Mouse (Mus musculus) hindbrain, embryonic 14.5 days (tissue): ENCODE measurements around the gene Olfr1340. TPM values are rescaled to one million over a fixed set of nuclear protein-coding genes. Genes with fewer than 3 reads are reported as not detected.

Source experiments
- ATAC-seq: fragments of 200-750 bp; cut with Nextera tagmentation; 2 replicates; pipeline ENCODE4 v1.8.0; 2017; ENCODE audit warnings: moderate number of reproducible peaks, mild to moderate bottlenecking, moderate TSS enrichment, moderate library complexity; ENCODE audit not compliant: low FRiP score
- DNase-seq: peaks from one replicate; pipeline ENCODE4 v3.0.0-alpha.2; 2015; ENCODE audit warnings: low spot score
- H3K27ac ChIP-seq: fragments of 300-500 bp; sonication (generic); 2 replicates; pipeline ENCODE4 v1.5.1; 2014; ENCODE audit warnings: mild to moderate bottlenecking, moderate library complexity
- H3K27me3 ChIP-seq: fragments of 300-500 bp; sonication (generic); 2 replicates; pipeline ENCODE4 v1.6.1; 2014; ENCODE audit warnings: mild to moderate bottlenecking, low read length, mixed read lengths; ENCODE audit not compliant: control insufficient read depth, insufficient read depth
- H3K36me3 ChIP-seq: fragments of 300-500 bp; sonication (generic); replicated peaks from 2 replicates; pipeline ENCODE4 v1.6.1; 2014; ENCODE audit not compliant: control insufficient read depth, insufficient read depth
- H3K4me1 ChIP-seq: fragments of 300-500 bp; sonication (generic); replicated peaks from 2 replicates; pipeline ENCODE4 v1.6.1; 2014; ENCODE audit warnings: antibody characterized with exemption, low read length, mixed read lengths; ENCODE audit not compliant: control insufficient read depth, insufficient read depth
- H3K4me2 ChIP-seq: fragments of 300-500 bp; sonication (generic); replicated peaks from 2 replicates; pipeline ENCODE4 v1.6.1; 2014; ENCODE audit warnings: mild to moderate bottlenecking, moderate library complexity
- H3K4me3 ChIP-seq: fragments of 300-500 bp; sonication (generic); replicated peaks from 2 replicates; pipeline ENCODE4 v1.5.1; 2014; ENCODE audit warnings: mild to moderate bottlenecking, low read length
- H3K9ac ChIP-seq: fragments of 300-500 bp; sonication (generic); 2 replicates; pipeline ENCODE4 v1.6.1; 2014
- H3K9me3 ChIP-seq: fragments of 300-500 bp; sonication (generic); 2 replicates; pipeline ENCODE4 v1.6.1; 2016; ENCODE audit warnings: low read length; ENCODE audit not compliant: control insufficient read depth
- WGBS: fragments of 180-500 bp; shearing (Covaris S2); extraction: QIAGEN DNeasy Blood & Tissue Kit; methylation state at CpG from one replicate; pipeline ENCODE4 v1.1.7; 2014; 5-methylcytosine and 5-hydroxymethylcytosine counted together
- polyA plus RNA-seq: library from polyadenylated mRNA; unstranded; fragments of >200 nt; fragmentation: Nextera tagmentation; extraction: Ambion mirVana; gene quantifications from 2 replicates; pipeline ENCODE4 v1.2.1, GENCODE M21; 2014

The Olfr1340 gene
- polyA plus RNA-seq, 1 experiment from 2014 or later: not detected

DNA sequence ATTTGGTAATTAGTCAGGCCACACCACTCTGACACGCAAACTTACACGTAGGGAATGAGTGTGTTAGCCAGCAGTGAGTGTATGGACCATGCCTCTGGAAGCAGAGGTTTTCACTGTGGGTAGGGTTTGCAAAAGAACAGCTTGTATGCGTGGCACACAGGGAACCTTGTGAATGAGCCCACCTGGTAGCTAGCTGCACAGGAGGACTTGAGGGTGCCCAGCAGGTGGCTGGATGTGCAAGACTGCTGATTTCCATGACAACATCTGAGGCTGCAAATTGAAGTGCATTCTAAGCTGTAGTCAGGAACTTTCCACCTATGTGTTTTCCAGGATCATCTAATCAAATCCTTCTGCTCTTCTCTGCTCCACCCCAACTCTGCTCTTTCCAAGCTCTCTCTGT, 19.6 kb downstream of the Olfr1340 start:
- Histone ChIP-seq H3K27ac (no peak overlapping the region), H3K4me3 (no peak overlapping the region), H3K27me3 (peaks cover 21% of the 10 kb centered on the region), H3K36me3 (no peaks in the 10 kb centered on the region), H3K4me2 (no peak overlapping the region), H3K9ac (no peak overlapping the region), H3K4me1 (no peaks in the 10 kb centered on the region), H3K9me3 (no peaks in the 10 kb centered on the region)
- no peak for DNase-seq
- WGBS: 57% methylated on average over 3 of the region's 3 CpGs
- no peak for ATAC-seq

DNA sequence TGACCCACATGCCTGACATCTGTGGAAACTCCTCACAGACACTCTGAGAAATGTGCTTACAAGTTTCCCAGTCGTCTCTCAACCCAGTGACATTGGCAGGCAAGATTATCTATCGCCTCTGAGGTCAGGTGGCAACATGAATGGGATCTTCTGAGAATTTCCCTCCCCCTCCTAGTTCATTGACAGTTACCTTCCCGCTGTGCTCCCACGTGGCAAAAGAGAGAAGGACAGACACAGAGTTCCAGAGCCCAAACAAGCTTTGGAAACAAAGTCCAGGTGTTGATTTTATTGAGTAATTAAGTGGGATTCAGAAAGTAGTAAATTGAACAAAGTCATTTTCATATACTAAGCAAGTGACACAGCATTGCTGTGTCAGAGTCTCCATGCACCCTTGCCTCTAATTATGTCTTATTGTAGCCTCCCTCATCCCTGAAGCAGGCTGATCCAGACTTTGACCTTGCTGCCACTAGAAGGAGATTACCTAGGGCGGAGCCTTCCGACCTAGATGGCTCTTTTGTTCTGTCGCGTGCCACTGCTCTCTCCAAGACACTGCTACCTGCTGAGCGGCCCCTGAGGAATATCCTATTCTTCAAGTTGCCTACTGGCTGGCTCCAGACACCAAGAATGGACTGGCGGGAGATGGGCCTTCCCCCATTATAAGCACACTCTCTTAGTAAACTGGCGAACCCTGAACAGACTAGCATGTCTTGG, 21.2 kb downstream of the Olfr1340 start:
- Histone ChIP-seq H3K9me3 (peaks cover 4% of the 10 kb centered on the region; the same call in 1 of the 2 replicates), H3K4me3 (no peak overlapping the region), H3K36me3 (no peaks in the 10 kb centered on the region), H3K27ac (no peak overlapping the region), H3K27me3 (peaks cover 21% of the 10 kb centered on the region), H3K4me1 (no peaks in the 10 kb centered on the region), H3K9ac (no peak overlapping the region), H3K4me2 (peak overlapping the region; percentile 31; the same call in 1 of the 2 replicates)
- WGBS: 6% methylated on average over 11 of the region's 11 CpGs
- DNase-seq (no peak), ATAC-seq (no peak)

DNA sequence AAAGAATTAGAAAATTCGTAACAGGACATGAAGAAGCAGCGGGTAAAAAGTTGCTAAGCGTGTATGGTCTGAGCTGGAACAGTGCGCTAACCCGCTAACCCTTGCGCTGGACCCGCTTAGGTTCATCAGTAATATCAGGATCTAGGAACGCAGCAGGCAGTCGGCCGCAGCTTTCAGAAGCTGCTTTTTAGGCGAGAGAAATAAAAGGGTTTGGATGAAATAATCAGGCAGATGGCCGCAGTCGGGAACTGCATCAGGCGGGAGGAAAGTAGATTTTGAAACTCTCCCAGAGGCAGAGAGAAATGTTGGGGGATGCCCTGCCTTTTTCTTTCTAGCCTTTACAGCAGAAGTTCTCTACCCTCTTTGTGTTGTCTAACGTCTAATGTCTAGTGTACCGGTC, 21.9 kb downstream of the Olfr1340 start:
- H3K27ac ChIP-seq: no peak overlapping the region
- DNase-seq (no peak), ATAC-seq (no peak)
- no peaks in the 10 kb centered on the region for H3K36me3 ChIP-seq
- peak overlapping the region; percentile 31 for H3K4me2 ChIP-seq
- H3K9me3 ChIP-seq: peaks cover 8% of the 10 kb centered on the region; the same call in 1 of the 2 replicates
- no peaks in the 10 kb centered on the region for H3K4me1 ChIP-seq
- peaks cover 21% of the 10 kb centered on the region for H3K27me3 ChIP-seq
- H3K4me3 ChIP-seq: no peak overlapping the region
- H3K9ac ChIP-seq: no peak overlapping the region
- 5% methylated on average over 16 of the region's 16 CpGs for WGBS

DNA sequence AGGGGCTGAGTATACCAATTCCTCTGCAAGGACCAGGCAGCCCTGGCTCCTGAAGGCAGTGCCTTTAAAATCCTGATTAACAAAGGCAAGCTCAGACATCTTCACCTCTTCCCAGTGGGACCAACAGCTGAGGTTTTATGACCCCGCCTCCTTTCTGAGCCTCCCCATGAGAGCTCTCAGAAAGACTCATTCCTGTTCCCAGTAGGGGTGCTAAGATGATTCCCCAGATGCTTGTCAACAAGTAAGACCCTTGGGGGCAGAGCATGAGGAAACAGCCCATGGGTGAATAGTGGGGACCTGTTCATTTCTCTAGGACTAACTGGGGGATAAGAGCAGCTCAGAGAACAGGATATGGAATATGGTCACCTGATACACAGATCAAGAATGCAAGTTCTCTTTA, 38.7 kb downstream of the Olfr1340 start, which contains the start of gene Olfr1338:
Gene Olfr1338, minus strand, starts transcription at position 101 of the 400 bp plus-strand sequence.
- ATAC-seq (no peak), DNase-seq (no peak)
- Histone ChIP-seq H3K27ac (no peak within 1 kb of the TSS), H3K27me3 (no peaks in the 10 kb centered on the region), H3K4me3 (no peak within 1 kb of the TSS), H3K36me3 (no peaks in the 10 kb centered on the region), H3K4me1 (no peaks in the 10 kb centered on the region), H3K9me3 (no peaks in the 10 kb centered on the region), H3K4me2 (no peak within 1 kb of the TSS), H3K9ac (no peak within 1 kb of the TSS)
- 90% methylated on average over 1 of the region's 1 CpGs for WGBS

Other genes with a start within 250 kb of the Olfr1340 start
- 14.3 and 15.1 TPM in 2 replicates for gene Tie1, start 230.1 kb upstream of the Olfr1340 start, polyA plus RNA-seq
- not detected in 2 replicates for gene 2610528J11Rik, start 193.1 kb upstream of the Olfr1340 start, polyA plus RNA-seq
- gene Tmem125, start 176.1 kb upstream of the Olfr1340 start, polyA plus RNA-seq: not detected in 2 replicates
- 1.7 and 3.1 TPM in 2 replicates for gene Cfap57, start 99.4 kb upstream of the Olfr1340 start, polyA plus RNA-seq
- gene Ebna1bp2, start 99.3 kb upstream of the Olfr1340 start, polyA plus RNA-seq: 102 TPM in 2 replicates
- not detected in 2 replicates for gene Olfr62, start 61.2 kb upstream of the Olfr1340 start, polyA plus RNA-seq
- gene Olfr1342, start 27.4 kb upstream of the Olfr1340 start, polyA plus RNA-seq: not detected in 2 replicates
- not detected in 2 replicates for gene Olfr1341, start 16.6 kb upstream of the Olfr1340 start, polyA plus RNA-seq
- not detected in 2 replicates for gene Olfr1339, start 12.0 kb downstream of the Olfr1340 start, polyA plus RNA-seq
- gene Olfr1338, start 38.6 kb downstream of the Olfr1340 start, polyA plus RNA-seq: not detected in 2 replicates
- not detected in 2 replicates for gene Olfr1337, start 62.4 kb downstream of the Olfr1340 start, polyA plus RNA-seq
- not detected in 2 replicates for gene Olfr1335, start 89.8 kb downstream of the Olfr1340 start, polyA plus RNA-seq
- gene Olfr1333, start 116.1 kb downstream of the Olfr1340 start, polyA plus RNA-seq: not detected in 2 replicates
- gene Olfr1331, start 144.5 kb downstream of the Olfr1340 start, polyA plus RNA-seq: not detected in 2 replicates
- not detected in 2 replicates for gene Olfr1330, start 168.5 kb downstream of the Olfr1340 start, polyA plus RNA-seq
- gene Olfr1329, start 197.3 kb downstream of the Olfr1340 start, polyA plus RNA-seq: not detected in 2 replicates
- gene Olfr1328, start 218.5 kb downstream of the Olfr1340 start, polyA plus RNA-seq: not detected in 2 replicates
- not detected in 2 replicates for gene Lao1, start 241.4 kb downstream of the Olfr1340 start, polyA plus RNA-seq